17 mouse cellular contexts compared by ENCODE assay signal in genomic region chr5:123675717-123676116, GRCm38 (mm10). TPM values are rescaled to one million over a fixed set of nuclear protein-coding genes. Genes with fewer than 3 reads are reported as not detected.
DNase-seq lines count a peak whose midpoint lies in the region; ATAC-seq and TF ChIP-seq lines count a peak whose summit lies in the region.
"Had no signal": no experiment of that assay in that cellular context is flagged by ENCODE, and none has a peak within 500 bp of the region (broad histone marks: within the 10 kb centered on the region; RNA-seq: fewer than 3 reads in every experiment).

No protein-coding gene starts in this region.

- H3K27ac ChIP-seq in heart, embryonic 13.5 days (replicated peaks) = peak overlapping the region; percentile 39
- H3K27ac ChIP-seq in left cerebral cortex, adult 2 months = 0 out of 2 replicates have a peak overlapping the region, but pooled peaks have one; percentile 1
- peak overlapping the region; percentile 86 for H3K27ac ChIP-seq in liver, postnatal 0 days (ENCODE audit: low read depth)
- no peak overlapping the region for H3K27ac ChIP-seq in hindbrain, embryonic 16.5 days (ENCODE audit: low read depth, low read length)
- H3K27ac ChIP-seq: hindbrain, postnatal 0 days; limb, embryonic 10.5 days; stomach, embryonic 15.5 days had no signal

- H3K9me3 ChIP-seq in heart, embryonic 13.5 days = no peaks in the 10 kb centered on the region
- H3K9me3 ChIP-seq in liver, postnatal 0 days (ENCODE audit: low read length) = no peaks in the 10 kb centered on the region
- H3K9me3 ChIP-seq in hindbrain, embryonic 16.5 days (ENCODE audit: control insufficient read depth, low read length) = no peaks in the 10 kb centered on the region
- H3K9me3 ChIP-seq: limb, embryonic 10.5 days; stomach, embryonic 15.5 days had no signal

- intact Hi-C loops in left cerebral cortex, adult 2 months (cut with DNase I) = no loop called here

- H3K4me3 ChIP-seq in heart, embryonic 13.5 days = no peak overlapping the region
- H3K4me3 ChIP-seq in left cerebral cortex, adult 2 months = no peak overlapping the region
- no peak overlapping the region for H3K4me3 ChIP-seq in liver, postnatal 0 days (ENCODE audit: low read depth, low read length)
- H3K4me3 ChIP-seq in hindbrain, embryonic 16.5 days (ENCODE audit: low read length) = no peak overlapping the region
- H3K4me3 ChIP-seq: limb, embryonic 10.5 days; stomach, embryonic 15.5 days had no signal

- peaks cover 59% of the 10 kb centered on the region for H3K4me1 ChIP-seq in heart, embryonic 13.5 days
- H3K4me1 ChIP-seq in liver, postnatal 0 days (ENCODE audit: insufficient read depth) = peaks cover 17% of the 10 kb centered on the region
- H3K4me1 ChIP-seq in hindbrain, embryonic 16.5 days (ENCODE audit: control insufficient read depth, insufficient read depth, low read depth, low read length) = peaks cover 13% of the 10 kb centered on the region

- TF ChIP-seq CTCF in left cerebral cortex, adult 2 months (IDR thresholded peaks at IDR 0.05) = no peak
- no peak for TF ChIP-seq CTCF in liver, postnatal 0 days (IDR thresholded peaks at IDR 0.05; ENCODE audit: low read depth)

- no peak for ATAC-seq in heart, embryonic 13.5 days (ENCODE audit: extremely low read depth, insufficient number of reproducible peaks, low FRiP score, low TSS enrichment)
- ATAC-seq in granulocyte monocyte progenitor cell, adult 5-6 weeks (replicated peaks; ENCODE audit: poor library complexity, severe bottlenecking) = 0 out of 2 replicates have a peak, but pooled peaks have one; percentile 8
- ATAC-seq in liver, postnatal 0 days = peak; percentile 88
- no peak for ATAC-seq in hindbrain, embryonic 16.5 days
- ATAC-seq: forebrain, embryonic 16.5 days; hindbrain, postnatal 0 days; intestine, postnatal 0 days had no signal

- H3K9ac ChIP-seq in heart, embryonic 13.5 days = no peak overlapping the region
- no peak overlapping the region for H3K9ac ChIP-seq in liver, postnatal 0 days (replicated peaks)
- no peak overlapping the region for H3K9ac ChIP-seq in hindbrain, embryonic 16.5 days (ENCODE audit: low read depth, low read length)
- H3K9ac ChIP-seq: stomach, embryonic 15.5 days had no signal

- DNase-seq in heart, adult 8-10 months (ENCODE audit: low spot score) = no peak
- no peak for DNase-seq in left cerebral cortex, adult 2 months (ENCODE audit: extremely low spot score in 1 of 2, low spot score in 2 of 2)
- no peak for DNase-seq in left cerebral cortex, adult 8-10 months (ENCODE audit: low spot score in 2 of 2)
- no peak for DNase-seq in liver, postnatal 0 days
- DNase-seq: adrenal gland, adult 8-10 months; cerebellum, postnatal 25 days; embryo, embryonic 11 days; kidney, postnatal 14 days; retina, postnatal 1 day had no signal

- no peaks in the 10 kb centered on the region for H3K27me3 ChIP-seq in heart, embryonic 13.5 days (replicated peaks)
- H3K27me3 ChIP-seq in liver, postnatal 0 days (ENCODE audit: insufficient read depth, low read length) = no peaks in the 10 kb centered on the region
- H3K27me3 ChIP-seq in hindbrain, embryonic 16.5 days (replicated peaks; ENCODE audit: control insufficient read depth, insufficient read depth, low read length) = no peaks in the 10 kb centered on the region
- H3K27me3 ChIP-seq: stomach, embryonic 15.5 days had no signal

- WGBS in heart, embryonic 13.5 days = 66% methylated on average over 9 of the region's 9 CpGs
- 42% methylated on average over 9 of the region's 9 CpGs for WGBS in liver, postnatal 0 days (ENCODE audit: insufficient replicate concordance)
- WGBS in hindbrain, embryonic 16.5 days = 85% methylated on average over 9 of the region's 9 CpGs

- no peak for TF ChIP-seq EP300 in liver, postnatal 0 days (IDR thresholded peaks at IDR 0.05; ENCODE audit: low read depth)

- no peak overlapping the region for H3K4me2 ChIP-seq in heart, embryonic 13.5 days
- no peak overlapping the region for H3K4me2 ChIP-seq in liver, postnatal 0 days (ENCODE audit: low read depth, low read length)
- H3K4me2 ChIP-seq in hindbrain, embryonic 16.5 days (ENCODE audit: low read length) = no peak overlapping the region
- H3K4me2 ChIP-seq: stomach, embryonic 15.5 days had no signal

- H3K36me3 ChIP-seq in heart, embryonic 13.5 days = peaks cover 7% of the 10 kb centered on the region; the same call in 1 of the 2 replicates
- no peaks in the 10 kb centered on the region for H3K36me3 ChIP-seq in liver, postnatal 0 days (replicated peaks; ENCODE audit: insufficient read depth, low read length)
- no peaks in the 10 kb centered on the region for H3K36me3 ChIP-seq in hindbrain, embryonic 16.5 days (ENCODE audit: control insufficient read depth, insufficient read depth, low read length)
- H3K36me3 ChIP-seq: stomach, embryonic 15.5 days had no signal

RNA-seq across cellular contexts. Expression of gene Clip1, which starts 8.7 kb away (rescaled TPM):
- polyA plus RNA-seq in heart, embryonic 13.5 days (2015; fragmentation: Nextera tagmentation; extraction: Ambion mirVana) = 48.0 and 48.9 TPM in 2 replicates
- 100 to 1,000 TPM; 213 to 261 (median 228) TPM for total RNA-seq in heart, adult 8-10 months (2022)
- 100 to 1,000 TPM; 139 TPM for total RNA-seq in left cerebral cortex, adult 2 months (2021)
- total RNA-seq in left cerebral cortex, adult 8-10 months (2022) = 100 to 1,000 TPM; 113 to 125 (median 122) TPM
- total RNA-seq in granulocyte monocyte progenitor cell, adult 5-6 weeks (2014; fragmentation: Nextera tagmentation) = 41.7 and 56.0 TPM in 2 replicates
- 63.4 and 65.9 TPM in 2 replicates for total RNA-seq in granulocyte monocyte progenitor cell, adult 5-6 weeks (2017)
- 10.1 and 12.2 TPM in 2 replicates for polyA plus RNA-seq in liver, postnatal 0 days (2015; fragmentation: Nextera tagmentation; extraction: Ambion mirVana)
- polyA plus RNA-seq in hindbrain, embryonic 16.5 days (2015; fragmentation: Nextera tagmentation; extraction: Ambion mirVana) = 74.3 and 74.4 TPM in 2 replicates

RNA-seq across cellular contexts. Expression of gene Zcchc8, which starts 45.2 kb away (rescaled TPM):
- 53.4 and 56.1 TPM in 2 replicates for polyA plus RNA-seq in heart, embryonic 13.5 days (2015; fragmentation: Nextera tagmentation; extraction: Ambion mirVana)
- 10 to 100 TPM; 18.3 to 22.5 (median 20.3) TPM for total RNA-seq in heart, adult 8-10 months (2022)
- 10 to 100 TPM; 40.5 to 47.3 TPM for total RNA-seq in left cerebral cortex, adult 2 months (2021)
- 10 to 100 TPM; 30.4 to 48.8 (median 44.5) TPM for total RNA-seq in left cerebral cortex, adult 8-10 months (2022)
- 53.7 and 66.1 TPM in 2 replicates for total RNA-seq in granulocyte monocyte progenitor cell, adult 5-6 weeks (2014; fragmentation: Nextera tagmentation)
- 53.5 and 80.9 TPM in 2 replicates for total RNA-seq in granulocyte monocyte progenitor cell, adult 5-6 weeks (2017)
- polyA plus RNA-seq in liver, postnatal 0 days (2015; fragmentation: Nextera tagmentation; extraction: Ambion mirVana) = 19.3 and 23.7 TPM in 2 replicates
- 48.6 and 58.6 TPM in 2 replicates for polyA plus RNA-seq in hindbrain, embryonic 16.5 days (2015; fragmentation: Nextera tagmentation; extraction: Ambion mirVana)

Comparison
In these comparisons a context has a peak if more than half of its experiments do, and no peak if none do; other contexts are left out.
1. ATAC-seq: peak in granulocyte monocyte progenitor cell, adult 5-6 weeks (single experiment) and liver, postnatal 0 days (single experiment); none in heart, embryonic 13.5 days (single experiment) and hindbrain, embryonic 16.5 days (single experiment).